Mouse (Mus musculus) stomach, postnatal 0 days (tissue): ENCODE data around the gene Krcc1.

Experiments used
- CTCF ChIP-seq: IDR thresholded peaks from 2 replicates; pipeline ENCODE4 v1.5.1; 2016; ENCODE audit warnings: antibody characterized with exemption, low read depth, mild to moderate bottlenecking, moderate library complexity
- EP300 ChIP-seq: optimal IDR thresholded peaks from 2 replicates; pipeline ENCODE3; 2016; ENCODE audit warnings: antibody characterized with exemption

- TF ChIP-seq CTCF (no peak), EP300 (no peak)
Observed at GRCm38 (mm10) chr6:71249615-71250014, 21.9 kb upstream of the Krcc1 start.
